Mouse (Mus musculus) brown adipose tissue, adult 24 weeks (tissue): ENCODE data around the gene Ano6. TPM values are rescaled to one million over a fixed set of nuclear protein-coding genes. Genes with fewer than 3 reads are reported as not detected.
A peak's percentile ranks its signal among the peaks of the same experiment; 100 is the strongest.
"Not testable (repeated sequence)": the region's sequence is repeated elsewhere in the genome, so short reads cannot be mapped to it uniquely, and the experiment has no call there.

ENCODE experiments used
- H3K27ac ChIP-seq: fragments of 200-500 bp; replicated peaks from 2 replicates; pipeline ENCODE4 v1.5.1; 2012; ENCODE audit warnings: low read depth, mild to moderate bottlenecking, low read length
- H3K4me1 ChIP-seq: fragments of 200-500 bp; 2 replicates; pipeline ENCODE4 v1.6.1; 2012; ENCODE audit warnings: low read length, mixed read lengths; ENCODE audit not compliant: control insufficient read depth, insufficient read depth, insufficient read length
- H3K4me3 ChIP-seq: fragments of 200-500 bp; 2 replicates; pipeline ENCODE4 v1.5.1; 2012; ENCODE audit warnings: low read depth, mild to moderate bottlenecking, low read length, moderate library complexity; ENCODE audit not compliant: insufficient read depth
- polyA plus RNA-seq: library from polyadenylated mRNA; stranded (reverse); fragments of >200 nt; gene quantifications from 2 replicates; pipeline ENCODE4 v1.2.4, GENCODE M21; 2012; ENCODE audit not compliant: missing spikeins, insufficient read depth, insufficient read length

The Ano6 gene
- polyA plus RNA-seq, 1 experiment: 21.1 TPM

GRCm38 (mm10) chr15:95822099-95822498 is 31.5 kb downstream of the Ano6 start:
- Histone ChIP-seq H3K4me1 (peaks cover 26% of the 10 kb centered on the region), H3K4me3 (no peak overlapping the region)

GRCm38 (mm10) chr15:95823383-95824306 is 33.0 kb downstream of the Ano6 start:
- Histone ChIP-seq H3K4me3 (no peak overlapping the region), H3K27ac (peak overlapping the region; percentile 64), H3K4me1 (peaks cover 37% of the 10 kb centered on the region)

More at GRCm38 (mm10) chr15:95822099-95822498, 31.5 kb downstream of the Ano6 start:
- H3K27ac ChIP-seq: no peak overlapping the region

- Histone ChIP-seq H3K27ac (0 out of 2 replicates have a peak overlapping the region, but pooled peaks have one; percentile 36), H3K4me1 (peaks cover 57% of the 10 kb centered on the region), H3K4me3 (no peak overlapping the region)
Observed at GRCm38 (mm10) chr15:95826516-95826915, 35.9 kb downstream of the Ano6 start.

- no peak overlapping the region for H3K4me3 ChIP-seq
- 0 out of 2 replicates have a peak overlapping the region, but pooled peaks have one; percentile 19 for H3K27ac ChIP-seq
- H3K4me1 ChIP-seq: peaks cover 53% of the 10 kb centered on the region
Observed at GRCm38 (mm10) chr15:95827465-95827971, 36.9 kb downstream of the Ano6 start.

- peaks cover 54% of the 10 kb centered on the region for H3K4me1 ChIP-seq
- peak overlapping the region; percentile 32 for H3K27ac ChIP-seq
- not testable (repeated sequence) for H3K4me3 ChIP-seq
Observed at GRCm38 (mm10) chr15:95828018-95828646, 37.5 kb downstream of the Ano6 start.

GRCm38 (mm10) chr15:95828647-95829254 is 38.1 kb downstream of the Ano6 start:
- Histone ChIP-seq H3K4me3 (no peak overlapping the region), H3K4me1 (peaks cover 54% of the 10 kb centered on the region), H3K27ac (peak overlapping the region; percentile 32)

- H3K4me1 ChIP-seq: peaks cover 48% of the 10 kb centered on the region
- peak overlapping the region; percentile 32; the same call in 1 of the 2 replicates for H3K27ac ChIP-seq
- H3K4me3 ChIP-seq: no peak overlapping the region
Observed at GRCm38 (mm10) chr15:95829553-95830205, 39.0 kb downstream of the Ano6 start.

- no peak overlapping the region for H3K27ac ChIP-seq
- H3K4me1 ChIP-seq: peaks cover 48% of the 10 kb centered on the region
Observed at GRCm38 (mm10) chr15:95830206-95830560, 39.5 kb downstream of the Ano6 start.

GRCm38 (mm10) chr15:95833292-95833691 is 42.6 kb downstream of the Ano6 start:
- Histone ChIP-seq H3K4me3 (no peak overlapping the region), H3K4me1 (peaks cover 53% of the 10 kb centered on the region), H3K27ac (no peak overlapping the region)

More at GRCm38 (mm10) chr15:95830206-95830560, 39.5 kb downstream of the Ano6 start:
- H3K4me3 ChIP-seq: no peak overlapping the region

GRCm38 (mm10) chr15:95836077-95836476 is 45.4 kb downstream of the Ano6 start:
- peak overlapping the region; percentile 81 for H3K27ac ChIP-seq
- peaks cover 46% of the 10 kb centered on the region for H3K4me1 ChIP-seq
- no peak overlapping the region for H3K4me3 ChIP-seq

GRCm38 (mm10) chr15:95836646-95837434 is 46.2 kb downstream of the Ano6 start:
- Histone ChIP-seq H3K4me3 (no peak overlapping the region), H3K4me1 (peaks cover 42% of the 10 kb centered on the region), H3K27ac (peak overlapping the region; percentile 81)

GRCm38 (mm10) chr15:95837570-95837969 is 46.9 kb downstream of the Ano6 start:
- Histone ChIP-seq H3K4me3 (no peak overlapping the region), H3K27ac (peak overlapping the region; percentile 81), H3K4me1 (peaks cover 46% of the 10 kb centered on the region)

GRCm38 (mm10) chr15:95838171-95839020 is 47.8 kb downstream of the Ano6 start:
- H3K27ac ChIP-seq: peak overlapping the region; percentile 71
- H3K4me1 ChIP-seq: peaks cover 43% of the 10 kb centered on the region
- no peak overlapping the region for H3K4me3 ChIP-seq
